16 mouse cellular contexts compared by ENCODE assay signal in genomic region chrX:158236206-158236605, GRCm38 (mm10).
DNase-seq lines count a peak whose midpoint lies in the region; ATAC-seq lines count a peak whose summit lies in the region.
"Had no signal": no experiment of that assay in that cellular context is flagged by ENCODE, and none has a peak within 500 bp of the region (broad histone marks: within the 10 kb centered on the region; RNA-seq: fewer than 3 reads in every experiment).

No protein-coding gene starts in this region.

- H3K4me3 ChIP-seq in embryonic facial prominence, embryonic 11.5 days (ENCODE audit: low read depth, low read length) = no peak overlapping the region
- H3K4me3 ChIP-seq: forebrain, embryonic 13.5 days; heart, embryonic 13.5 days had no signal

- H3K4me2 ChIP-seq in embryonic facial prominence, embryonic 11.5 days (ENCODE audit: low read depth, low read length) = no peak overlapping the region
- H3K4me2 ChIP-seq: forebrain, embryonic 13.5 days; heart, embryonic 13.5 days had no signal

- DNase-seq in frontal cortex, postnatal 25 days (ENCODE audit: low spot score in 2 of 2) = no peak
- peak; percentile 9 for DNase-seq in left cerebral cortex, adult 11 months (ENCODE audit: low spot score)
- no peak for DNase-seq in left cerebral cortex, postnatal 4 days
- peak; percentile 35 for DNase-seq in embryonic facial prominence, embryonic 11.5 days (ENCODE audit: low spot score)
- peak; percentile 1 for DNase-seq in retina, postnatal 1 day
- no peak for DNase-seq in adrenal gland, adult 8-10 months
- DNase-seq in gastrocnemius, postnatal 36 days = no peak
- DNase-seq: gastrocnemius, postnatal 14 days; kidney, postnatal 36 days; liver, postnatal 0 days; spleen, adult 18-20 months; thymus, postnatal 4 days had no signal

- H3K4me1 ChIP-seq in embryonic facial prominence, embryonic 11.5 days (ENCODE audit: control insufficient read depth, insufficient read depth, low read length) = no peaks in the 10 kb centered on the region
- H3K4me1 ChIP-seq: forebrain, embryonic 13.5 days had no signal

- peak; percentile 87 for ATAC-seq in frontal cortex, adult (ENCODE audit: low TSS enrichment)
- ATAC-seq in embryonic facial prominence, embryonic 11.5 days (replicated peaks; ENCODE audit: insufficient number of reproducible peaks, low FRiP score, low TSS enrichment, low read depth) = no peak
- ATAC-seq: forebrain, embryonic 13.5 days; intestine, embryonic 16.5 days; liver, postnatal 0 days had no signal

- H3K9ac ChIP-seq in embryonic facial prominence, embryonic 11.5 days (replicated peaks; ENCODE audit: low read length) = no peak overlapping the region
- H3K9ac ChIP-seq: forebrain, embryonic 13.5 days; heart, embryonic 13.5 days; liver, postnatal 0 days had no signal

- 36% methylated on average over 5 of the region's 5 CpGs for WGBS in embryonic facial prominence, embryonic 11.5 days

- no peaks in the 10 kb centered on the region for H3K9me3 ChIP-seq in embryonic facial prominence, embryonic 11.5 days (replicated peaks; ENCODE audit: control insufficient read depth, low read length)
- H3K9me3 ChIP-seq: forebrain, embryonic 13.5 days; heart, embryonic 13.5 days had no signal

- intact Hi-C loops in left cerebral cortex, postnatal 4 days (cut with DNase I) = no loop called here
- intact Hi-C loops in gastrocnemius, postnatal 36 days (cut with DNase I) = no loop called here

- no peaks in the 10 kb centered on the region for H3K27me3 ChIP-seq in embryonic facial prominence, embryonic 11.5 days (ENCODE audit: control insufficient read depth, insufficient read depth, low read length)
- H3K27me3 ChIP-seq: forebrain, embryonic 13.5 days; heart, embryonic 13.5 days had no signal

- H3K36me3 ChIP-seq in embryonic facial prominence, embryonic 11.5 days (replicated peaks; ENCODE audit: control insufficient read depth, insufficient read depth, low read depth, low read length) = no peaks in the 10 kb centered on the region
- H3K36me3 ChIP-seq: heart, embryonic 13.5 days had no signal

- no peak overlapping the region for H3K27ac ChIP-seq in embryonic facial prominence, embryonic 11.5 days (replicated peaks; ENCODE audit: low read depth, low read length)
- H3K27ac ChIP-seq: forebrain, embryonic 13.5 days; heart, embryonic 13.5 days had no signal

Comparison
In these comparisons a context has a peak if more than half of its experiments do, and no peak if none do; other contexts are left out.
1. DNase-seq: peak in left cerebral cortex, adult 11 months (single experiment), embryonic facial prominence, embryonic 11.5 days (single experiment) and retina, postnatal 1 day (single experiment); none in frontal cortex, postnatal 25 days (0 of 2), left cerebral cortex, postnatal 4 days (single experiment), adrenal gland, adult 8-10 months (single experiment) and gastrocnemius, postnatal 36 days (0 of 2).